In genomic region chr9:58249592-58250192, GRCm38 (mm10) we compare ENCODE assay signal across 8 mouse cellular contexts. TPM values are rescaled to one million over a fixed set of nuclear protein-coding genes. Genes with fewer than 3 reads are reported as not detected.
DNase-seq lines count a peak whose midpoint lies in the region; ATAC-seq lines count a peak whose summit lies in the region.

Gene Pml (minus strand): TSS chr9:58249786.

- no peaks in the 10 kb centered on the region for H3K36me3 ChIP-seq in embryonic facial prominence, embryonic 11.5 days (replicated peaks; ENCODE audit: control insufficient read depth, insufficient read depth, low read depth, low read length)
- H3K36me3 ChIP-seq in limb, embryonic 15.5 days, result 0 out of 2 replicates have a peak, but pooled peaks cover 3% of the 10 kb centered on the region
- no peaks in the 10 kb centered on the region for H3K36me3 ChIP-seq in midbrain, embryonic 16.5 days (ENCODE audit: control insufficient read depth, insufficient read depth, low read length)

- under 1% methylated on average over 16 of the region's 16 CpGs for WGBS in embryonic facial prominence, embryonic 11.5 days
- under 1% methylated on average over 16 of the region's 16 CpGs for WGBS in limb, embryonic 15.5 days
- WGBS in midbrain, embryonic 16.5 days, result under 1% methylated on average over 16 of the region's 16 CpGs

- peak within 1 kb of the TSS; percentile 51 for H3K4me3 ChIP-seq in embryonic facial prominence, embryonic 11.5 days (ENCODE audit: low read depth, low read length)
- peak within 1 kb of the TSS; percentile 55 for H3K4me3 ChIP-seq in limb, embryonic 15.5 days
- H3K4me3 ChIP-seq in midbrain, embryonic 16.5 days (ENCODE audit: low read depth, low read length), result peak within 1 kb of the TSS; percentile 34

- peak; percentile 64 to 69 for DNase-seq in urinary bladder, adult 18-20 months (ENCODE audit: low spot score in 2 of 2)
- no peak for DNase-seq in urinary bladder, postnatal 10 days (ENCODE audit: low spot score)
- peak; percentile 79 for DNase-seq in embryonic facial prominence, embryonic 11.5 days (ENCODE audit: low spot score)
- DNase-seq in heart, adult 8-10 months (ENCODE audit: low spot score), result peak; percentile 87
- DNase-seq in kidney, adult 8-10 months, result peak; percentile 84 to 87
- peak; percentile 84 to 89 for DNase-seq in spleen, postnatal 36 days (ENCODE audit: low spot score in 2 of 2)

- peak within 1 kb of the TSS; percentile 59 for H3K27ac ChIP-seq in embryonic facial prominence, embryonic 11.5 days (replicated peaks; ENCODE audit: low read depth, low read length)
- H3K27ac ChIP-seq in limb, embryonic 15.5 days, result peak within 1 kb of the TSS; percentile 95
- peak within 1 kb of the TSS; percentile 23; the same call in 1 of the 2 replicates for H3K27ac ChIP-seq in midbrain, embryonic 16.5 days (ENCODE audit: low read length)

- H3K4me1 ChIP-seq in embryonic facial prominence, embryonic 11.5 days (ENCODE audit: control insufficient read depth, insufficient read depth, low read length), result peaks cover 7% of the 10 kb centered on the region
- H3K4me1 ChIP-seq in limb, embryonic 15.5 days, result peaks cover 34% of the 10 kb centered on the region
- peaks cover 17% of the 10 kb centered on the region for H3K4me1 ChIP-seq in midbrain, embryonic 16.5 days (ENCODE audit: control insufficient read depth, insufficient read depth, low read length)

- H3K9ac ChIP-seq in embryonic facial prominence, embryonic 11.5 days (replicated peaks; ENCODE audit: low read length), result peak within 1 kb of the TSS; percentile 76
- peak within 1 kb of the TSS; percentile 47 for H3K9ac ChIP-seq in limb, embryonic 15.5 days
- peak within 1 kb of the TSS; percentile 53 for H3K9ac ChIP-seq in midbrain, embryonic 16.5 days (ENCODE audit: low read depth, low read length)

- H3K27me3 ChIP-seq in embryonic facial prominence, embryonic 11.5 days (ENCODE audit: control insufficient read depth, insufficient read depth, low read length), result no peaks in the 10 kb centered on the region
- no peaks in the 10 kb centered on the region for H3K27me3 ChIP-seq in limb, embryonic 15.5 days
- no peaks in the 10 kb centered on the region for H3K27me3 ChIP-seq in midbrain, embryonic 16.5 days (ENCODE audit: control insufficient read depth, insufficient read depth, low read depth, low read length)

- no peaks in the 10 kb centered on the region for H3K9me3 ChIP-seq in embryonic facial prominence, embryonic 11.5 days (replicated peaks; ENCODE audit: control insufficient read depth, low read length)
- no peaks in the 10 kb centered on the region for H3K9me3 ChIP-seq in limb, embryonic 15.5 days
- no peaks in the 10 kb centered on the region for H3K9me3 ChIP-seq in midbrain, embryonic 16.5 days (replicated peaks; ENCODE audit: control insufficient read depth, low read length, poor library complexity, severe bottlenecking)

- peak within 1 kb of the TSS; percentile 78 for H3K4me2 ChIP-seq in embryonic facial prominence, embryonic 11.5 days (ENCODE audit: low read depth, low read length)
- H3K4me2 ChIP-seq in limb, embryonic 15.5 days, result peak within 1 kb of the TSS; percentile 69
- peak within 1 kb of the TSS; percentile 62 for H3K4me2 ChIP-seq in midbrain, embryonic 16.5 days (ENCODE audit: low read length)

- ATAC-seq in embryonic facial prominence, embryonic 11.5 days (replicated peaks; ENCODE audit: insufficient number of reproducible peaks, low FRiP score, low TSS enrichment, low read depth), result 0 out of 2 replicates have a peak, but pooled peaks have one; percentile 50
- ATAC-seq in limb, embryonic 15.5 days (ENCODE audit: insufficient number of reproducible peaks, low FRiP score, low TSS enrichment, low read depth), result peak; percentile 66; the same call in 1 of the 2 replicates
- no peak for ATAC-seq in midbrain, embryonic 16.5 days

RNA-seq across cellular contexts. Expression of gene Pml, which starts in this region (rescaled TPM):
- polyA plus RNA-seq in embryonic facial prominence, embryonic 11.5 days (2014; fragmentation: Nextera tagmentation; extraction: Ambion mirVana), result 13.5 and 14.5 TPM in 2 replicates
- total RNA-seq in heart, adult 8-10 months (2022), result 1 to 10 TPM; 7.0 to 9.1 (median 8.0) TPM
- polyA plus RNA-seq in limb, embryonic 15.5 days (2015; fragmentation: Nextera tagmentation; extraction: Ambion mirVana), result 15.7 and 16.4 TPM in 2 replicates
- 3.5 and 3.9 TPM in 2 replicates for polyA plus RNA-seq in midbrain, embryonic 16.5 days (2015; fragmentation: Nextera tagmentation; extraction: Ambion mirVana)

Comparison
In these comparisons a context has a peak if more than half of its experiments do, and no peak if none do; other contexts are left out.
1. H3K27ac ChIP-seq: peak in every context shown above with its lines; median percentile 95 in limb, embryonic 15.5 days; 59 in embryonic facial prominence, embryonic 11.5 days; 23 in midbrain, embryonic 16.5 days.